Mouse (Mus musculus) thymus, postnatal 25 days (tissue): Measurements from ENCODE around the gene Stk33.

Experiments used
- DNase-seq: peaks from one replicate; pipeline ENCODE4 v3.0.0; 2022

The Stk33 gene

DNA sequence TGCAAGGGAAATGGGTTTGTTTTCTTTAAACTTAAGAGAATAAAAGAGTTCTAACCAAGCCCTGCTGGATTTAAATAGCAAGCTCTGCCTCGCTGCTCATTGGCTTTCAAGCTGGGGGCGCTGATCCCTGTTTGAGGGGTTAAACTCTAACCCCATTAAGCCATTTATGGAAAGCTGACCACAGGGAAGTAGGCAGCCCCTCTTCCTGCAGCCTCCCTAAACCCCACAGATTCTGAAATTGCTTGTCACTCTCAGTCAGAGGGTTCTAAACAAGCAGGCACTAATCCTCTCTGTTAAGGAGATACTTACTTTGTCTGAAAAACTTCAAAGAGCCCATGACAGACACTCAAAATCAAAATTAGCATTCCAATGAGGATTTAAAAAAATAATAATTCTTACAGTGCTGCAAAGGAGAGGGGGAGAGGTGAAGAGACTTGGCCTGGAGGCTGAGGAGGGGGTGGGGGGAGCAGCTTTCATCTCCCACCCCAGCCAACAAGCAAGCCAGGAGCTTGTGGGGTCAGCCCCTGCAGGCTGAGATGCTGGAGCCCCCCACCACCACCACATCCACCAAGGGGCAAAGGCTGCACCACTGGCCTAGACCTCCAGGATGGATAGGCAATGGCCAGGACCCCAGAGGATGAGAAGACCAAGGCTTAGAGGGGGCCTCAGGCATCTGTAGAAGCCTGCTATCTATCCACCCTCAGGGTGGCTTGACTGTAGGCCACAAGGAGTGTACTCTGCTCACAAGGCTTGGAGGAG lies 203.8 kb downstream of the Stk33 start:
- no peak for DNase-seq

- DNase-seq: no peak
Measured at GRCm38 (mm10) chr7:109234476-109234875, 204.4 kb downstream of the Stk33 start.

DNA sequence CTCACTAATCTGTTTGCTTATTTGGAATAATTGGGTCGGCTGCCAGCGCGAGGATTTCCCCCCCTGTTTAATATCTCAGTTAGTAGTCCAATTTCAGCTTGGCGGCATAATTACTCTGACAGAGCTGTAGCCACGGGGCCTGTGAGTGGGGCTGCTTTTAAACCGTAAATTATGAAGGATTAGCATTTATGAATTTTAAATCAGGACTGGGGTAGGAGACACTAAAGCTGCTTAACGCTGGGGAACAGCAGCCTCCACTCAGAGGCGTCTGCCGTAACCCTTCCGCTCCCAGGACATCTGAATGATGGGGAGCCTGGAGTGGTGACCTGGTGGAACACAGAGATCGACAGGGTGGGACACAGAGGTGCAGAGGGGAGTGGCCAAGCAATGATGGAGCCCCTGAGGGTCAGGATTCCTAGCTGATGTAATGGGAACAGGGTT lies 207.0 kb downstream of the Stk33 start:
- no peak for DNase-seq

- no peak for DNase-seq
Measured at GRCm38 (mm10) chr7:109231307-109231706, 207.6 kb downstream of the Stk33 start.

DNA sequence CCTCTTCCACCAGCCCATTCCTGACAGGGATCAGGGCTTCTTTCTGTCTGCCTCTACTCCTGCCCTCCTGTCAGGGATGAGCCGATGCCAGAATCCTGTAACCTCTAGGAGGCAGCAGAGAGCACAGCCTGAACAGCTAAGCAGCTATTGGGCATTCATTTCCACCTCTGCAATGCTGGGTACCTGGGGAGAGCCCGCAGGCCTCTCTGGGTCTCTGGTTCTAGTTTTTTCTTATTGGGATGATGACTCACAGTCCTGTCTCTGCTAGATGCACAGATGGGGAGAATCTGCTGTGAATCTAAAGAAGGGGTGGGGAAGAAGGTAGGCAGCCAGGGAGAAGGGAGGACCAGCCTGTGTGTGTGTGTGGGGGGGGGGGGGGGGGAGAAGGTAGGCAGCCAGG lies 208.1 kb downstream of the Stk33 start:
- peak; percentile 64 for DNase-seq
